Mouse (Mus musculus) forebrain, embryonic 14.5 days (tissue): Measurements from ENCODE around the gene Il12rb1. TPM values are rescaled to one million over a fixed set of nuclear protein-coding genes. Genes with fewer than 3 reads are reported as not detected.

Experiments
- ATAC-seq: fragments of 200-750 bp; cut with Nextera tagmentation; 2 replicates; pipeline ENCODE4 v1.8.0; 2017; ENCODE audit warnings: mild to moderate bottlenecking, moderate library complexity
- DNase-seq: peaks from one replicate; pipeline ENCODE4 v3.0.0-alpha.2; 2015; ENCODE audit warnings: low spot score
- H3K27ac ChIP-seq: fragments of 300-500 bp; sonication (generic); 2 replicates; pipeline ENCODE4 v1.5.1; 2014; ENCODE audit warnings: low read depth, mild to moderate bottlenecking, control low read depth, low read length, moderate library complexity
- H3K27me3 ChIP-seq: fragments of 300-500 bp; sonication (generic); replicated peaks from 2 replicates; pipeline ENCODE4 v1.6.1; 2014; ENCODE audit warnings: low read length, control low read depth, mixed read lengths; ENCODE audit not compliant: control insufficient read depth, insufficient read depth
- H3K36me3 ChIP-seq: fragments of 300-500 bp; sonication (generic); 2 replicates; pipeline ENCODE4 v1.6.1; 2014; ENCODE audit warnings: low read length, control low read depth; ENCODE audit not compliant: control insufficient read depth, insufficient read depth
- H3K4me1 ChIP-seq: fragments of 300-500 bp; sonication (generic); 2 replicates; pipeline ENCODE4 v1.6.1; 2014; ENCODE audit warnings: antibody characterized with exemption, low read length, control low read depth; ENCODE audit not compliant: control insufficient read depth, insufficient read depth
- H3K4me2 ChIP-seq: fragments of 300-500 bp; sonication (generic); 2 replicates; pipeline ENCODE4 v1.6.1; 2014; ENCODE audit warnings: mild to moderate bottlenecking, control low read depth, low read length
- H3K4me3 ChIP-seq: fragments of 300-500 bp; sonication (generic); 2 replicates; pipeline ENCODE4 v1.5.1; 2014; ENCODE audit warnings: low read depth, low read length, control low read depth
- H3K9ac ChIP-seq: fragments of 300-500 bp; sonication (generic); 2 replicates; pipeline ENCODE4 v1.6.1; 2014; ENCODE audit warnings: mild to moderate bottlenecking, low read length, control low read depth, moderate library complexity
- H3K9me3 ChIP-seq: fragments of 300-500 bp; sonication (generic); replicated peaks from 2 replicates; pipeline ENCODE4 v1.6.1; 2016; ENCODE audit warnings: low read length, control low read depth, mixed read lengths; ENCODE audit not compliant: control insufficient read depth
- WGBS: fragments of 180-500 bp; shearing (Covaris S2); extraction: QIAGEN DNeasy Blood & Tissue Kit; methylation state at CpG from one replicate; pipeline ENCODE4 v1.1.7; 2014; 5-methylcytosine and 5-hydroxymethylcytosine counted together
- polyA plus RNA-seq: library from polyadenylated mRNA; unstranded; fragments of >200 nt; fragmentation: Nextera tagmentation; extraction: Ambion mirVana; gene quantifications from 2 replicates; pipeline ENCODE4 v1.2.1, GENCODE M21; 2014

Gene Il12rb1
- polyA plus RNA-seq = 0.22 TPM in 1 of 2 replicates, not detected in the other

- Histone ChIP-seq H3K27me3 (peaks cover 9% of the 10 kb centered on the region), H3K9ac (no peak within 1 kb of the TSS), H3K4me1 (peaks cover 11% of the 10 kb centered on the region), H3K9me3 (no peaks in the 10 kb centered on the region), H3K36me3 (no peaks in the 10 kb centered on the region), H3K4me2 (no peak within 1 kb of the TSS), H3K4me3 (no peak within 1 kb of the TSS), H3K27ac (no peak within 1 kb of the TSS)
- DNase-seq = no peak
- WGBS = 67% methylated on average over 5 of the region's 5 CpGs
- no peak for ATAC-seq
These were observed at the start of gene Il12rb1 for GRCm38 (mm10) chr8:70808239-70808638. Gene Il12rb1, plus strand, starts transcription at chr8:70808449.

DNA sequence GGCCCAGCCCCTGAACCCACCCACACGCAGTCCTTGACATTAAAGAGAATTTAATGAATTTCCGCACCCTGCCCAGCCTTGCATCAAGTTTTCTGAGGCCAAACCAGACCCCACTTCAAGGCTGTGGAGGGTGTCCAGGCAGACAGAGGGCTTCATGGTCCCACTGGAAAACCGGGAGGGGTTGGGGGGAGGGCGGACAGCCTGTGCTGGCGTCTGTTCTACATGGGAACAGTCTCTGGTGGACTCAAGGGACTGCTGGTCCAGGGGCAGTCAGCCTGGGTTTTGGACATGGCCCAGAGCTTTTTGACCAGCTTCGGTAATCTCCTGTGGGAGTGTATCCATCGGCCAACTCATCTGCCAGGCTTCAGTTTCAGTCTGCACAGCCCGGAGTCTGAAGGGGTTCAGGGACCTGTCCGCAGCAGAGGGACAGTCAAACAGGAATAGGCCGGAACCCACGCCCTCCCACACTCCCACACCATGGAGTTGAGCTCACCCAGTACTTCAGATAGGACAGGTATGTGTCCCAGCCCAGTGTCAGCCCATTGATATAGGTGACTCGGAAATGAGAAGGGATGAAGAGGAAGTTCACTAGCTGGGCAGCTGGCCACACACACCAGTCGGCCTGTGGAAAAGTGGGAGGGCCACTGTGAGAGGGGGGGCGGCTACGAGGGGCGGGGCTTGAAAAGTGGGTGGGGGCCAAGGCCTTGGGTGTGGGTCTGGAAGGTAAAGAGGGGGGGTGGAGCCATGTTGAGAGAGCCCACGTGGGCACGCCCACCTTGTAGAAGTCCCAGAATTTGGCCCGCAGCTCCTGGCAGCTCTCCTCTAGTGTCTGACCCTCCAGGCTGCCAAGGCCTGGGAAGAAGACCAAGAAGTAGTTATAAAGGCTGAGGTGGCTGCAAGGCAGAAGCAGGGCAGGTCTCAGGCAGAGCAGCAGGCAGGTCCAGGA lies 49.4 kb upstream of the Il12rb1 start:
- Histone ChIP-seq H3K9me3 (no peaks in the 10 kb centered on the region), H3K4me3 (no peak overlapping the region), H3K4me2 (0 out of 2 replicates have a peak overlapping the region, but pooled peaks have one; percentile 100), H3K36me3 (peaks cover 27% of the 10 kb centered on the region), H3K9ac (0 out of 2 replicates have a peak overlapping the region, but pooled peaks have one; percentile 13), H3K27me3 (no peaks in the 10 kb centered on the region), H3K4me1 (peaks cover 24% of the 10 kb centered on the region), H3K27ac (peak overlapping the region; percentile 65)
- WGBS = 69% methylated on average over 18 of the region's 19 CpGs
- DNase-seq (no peak), ATAC-seq (no peak)

- Histone ChIP-seq H3K9ac (peak overlapping the region; percentile 83), H3K36me3 (peaks cover 31% of the 10 kb centered on the region), H3K27ac (peak overlapping the region; percentile 84), H3K4me2 (peak overlapping the region; percentile 100), H3K9me3 (no peaks in the 10 kb centered on the region), H3K4me1 (peaks cover 21% of the 10 kb centered on the region), H3K4me3 (peak overlapping the region; percentile 71), H3K27me3 (no peaks in the 10 kb centered on the region)
- DNase-seq (no peak), ATAC-seq (no peak; the same call in 1 of the 2 replicates)
- WGBS = 1% methylated on average over 19 of the region's 22 CpGs
These were observed 47.9 kb upstream of the Il12rb1 start for GRCm38 (mm10) chr8:70760350-70760749.

DNA sequence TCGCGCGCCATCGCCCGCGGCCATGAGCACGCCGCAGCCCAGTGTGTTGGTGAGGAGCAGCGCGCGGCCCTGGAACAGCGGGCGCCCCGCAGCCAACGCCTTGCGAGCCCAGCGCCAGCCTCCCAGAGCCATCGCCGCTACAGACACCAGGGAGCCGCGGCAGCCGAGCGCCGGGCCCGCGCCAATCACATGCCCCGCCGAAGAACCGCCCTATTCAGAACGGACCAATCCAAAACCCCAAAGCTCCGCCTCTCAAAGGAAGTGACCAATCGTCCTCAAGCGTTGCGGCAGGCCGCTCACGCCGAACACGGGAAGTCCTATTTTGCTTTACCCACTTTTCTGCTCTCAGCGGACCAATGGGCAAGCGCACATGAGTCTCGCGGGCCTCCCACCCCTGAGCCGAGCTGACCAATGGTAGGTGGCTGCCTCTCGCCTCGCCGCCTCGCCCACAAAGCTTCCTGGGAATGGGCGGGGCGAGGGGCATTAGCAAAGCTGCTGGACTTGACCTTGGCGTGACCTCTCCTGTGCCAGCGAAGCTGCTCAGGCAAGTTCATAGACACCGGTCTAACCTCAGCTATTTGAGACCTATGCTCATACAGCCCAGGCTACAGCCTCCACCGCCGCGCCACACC lies 47.4 kb upstream of the Il12rb1 start, which contains the start of gene Mpv17l2:
Gene Mpv17l2 (minus strand): TSS at position 172 of the 632 bp plus-strand sequence.
- H3K4me2 ChIP-seq = peak within 1 kb of the TSS; percentile 100
- H3K27me3 ChIP-seq = no peaks in the 10 kb centered on the region
- H3K36me3 ChIP-seq = peaks cover 30% of the 10 kb centered on the region
- H3K27ac ChIP-seq = peak within 1 kb of the TSS; percentile 84
- peaks cover 16% of the 10 kb centered on the region for H3K4me1 ChIP-seq
- H3K9ac ChIP-seq = peak within 1 kb of the TSS; percentile 83
- DNase-seq (peak; percentile 99), ATAC-seq (peak; percentile 96)
- peak within 1 kb of the TSS; percentile 71 for H3K4me3 ChIP-seq
- H3K9me3 ChIP-seq = no peaks in the 10 kb centered on the region
- under 1% methylated on average over 54 of the region's 55 CpGs for WGBS

DNA sequence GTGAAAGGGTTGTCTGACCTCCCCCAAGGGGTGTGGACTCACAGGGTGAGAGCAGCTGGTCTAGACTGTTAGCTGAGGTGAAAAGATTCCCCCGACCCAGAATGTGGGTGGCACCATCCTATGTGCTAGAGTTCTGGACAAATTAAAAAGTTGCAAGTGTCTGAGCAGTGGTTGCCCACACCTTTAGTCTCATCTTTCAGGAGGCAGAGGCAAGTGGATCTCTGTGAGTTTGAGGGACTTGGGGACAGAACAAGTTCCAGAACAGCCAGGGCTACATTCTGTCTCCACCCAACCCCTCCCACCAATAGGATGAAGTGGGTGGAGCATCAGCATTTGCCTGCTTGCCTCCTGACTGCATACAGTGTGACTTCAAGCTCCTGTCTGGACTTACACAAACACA lies 46.1 kb upstream of the Il12rb1 start:
- no peak overlapping the region for H3K27ac ChIP-seq
- no peak overlapping the region for H3K9ac ChIP-seq
- DNase-seq (no peak), ATAC-seq (no peak)
- H3K27me3 ChIP-seq = no peaks in the 10 kb centered on the region
- no peak overlapping the region for H3K4me3 ChIP-seq
- 69% methylated on average over 1 of the region's 1 CpGs for WGBS
- no peaks in the 10 kb centered on the region for H3K9me3 ChIP-seq
- H3K4me1 ChIP-seq = peaks cover 22% of the 10 kb centered on the region
- H3K36me3 ChIP-seq = peaks cover 21% of the 10 kb centered on the region
- H3K4me2 ChIP-seq = no peak overlapping the region

DNA sequence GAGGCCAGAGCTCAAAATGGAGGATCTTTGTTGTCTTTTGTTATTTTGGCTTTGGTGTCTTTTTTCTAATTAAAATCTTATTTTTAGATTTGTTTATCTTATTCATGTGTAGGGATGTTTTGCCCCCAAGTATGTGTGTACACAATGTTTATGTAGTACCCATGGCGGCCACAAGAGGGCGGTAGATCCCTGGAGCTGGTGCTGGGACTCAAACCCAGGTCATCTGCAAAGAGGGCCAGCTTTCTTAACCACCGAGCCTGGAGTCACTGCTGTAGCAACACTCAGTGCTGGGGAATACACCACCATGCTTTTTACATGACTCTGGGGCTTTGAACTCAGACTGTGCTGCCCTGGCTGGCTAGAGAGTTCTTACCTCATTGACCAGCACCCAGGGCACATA lies 44.9 kb upstream of the Il12rb1 start:
- no peak overlapping the region for H3K4me3 ChIP-seq
- H3K4me2 ChIP-seq = no peak overlapping the region
- WGBS = 3% methylated on average over 3 of the region's 3 CpGs
- H3K27ac ChIP-seq = no peak overlapping the region
- no peak for DNase-seq
- no peak for ATAC-seq
- peaks cover 19% of the 10 kb centered on the region for H3K4me1 ChIP-seq
- H3K9me3 ChIP-seq = no peaks in the 10 kb centered on the region
- no peaks in the 10 kb centered on the region for H3K27me3 ChIP-seq
- peaks cover 20% of the 10 kb centered on the region for H3K36me3 ChIP-seq
- H3K9ac ChIP-seq = no peak overlapping the region

DNA sequence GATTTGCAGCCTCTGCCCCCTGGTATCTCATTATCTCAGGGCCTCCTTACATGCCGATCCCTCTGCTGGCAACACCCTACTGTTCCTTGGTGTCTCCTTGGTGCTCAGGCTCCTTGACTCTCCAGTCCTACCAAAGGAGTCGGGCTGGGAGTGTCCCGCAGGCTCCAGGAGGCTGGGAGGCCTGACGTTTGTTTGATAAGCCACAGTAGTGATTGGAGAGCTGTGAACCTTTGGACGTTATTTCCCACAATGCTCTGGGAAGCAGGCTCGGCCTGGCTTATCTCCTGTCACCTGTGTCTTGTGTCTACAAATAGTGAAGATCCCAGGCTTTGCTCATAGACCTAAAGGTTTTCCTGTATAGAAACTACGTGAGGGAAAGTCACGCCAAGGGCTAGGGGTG lies 44.2 kb upstream of the Il12rb1 start:
- Histone ChIP-seq H3K27ac (no peak overlapping the region), H3K4me1 (peaks cover 19% of the 10 kb centered on the region), H3K9me3 (no peaks in the 10 kb centered on the region), H3K4me3 (no peak overlapping the region), H3K27me3 (no peaks in the 10 kb centered on the region), H3K36me3 (peaks cover 25% of the 10 kb centered on the region), H3K9ac (no peak overlapping the region), H3K4me2 (no peak overlapping the region)
- ATAC-seq = no peak
- no peak for DNase-seq
- 83% methylated on average over 8 of the region's 8 CpGs for WGBS

DNA sequence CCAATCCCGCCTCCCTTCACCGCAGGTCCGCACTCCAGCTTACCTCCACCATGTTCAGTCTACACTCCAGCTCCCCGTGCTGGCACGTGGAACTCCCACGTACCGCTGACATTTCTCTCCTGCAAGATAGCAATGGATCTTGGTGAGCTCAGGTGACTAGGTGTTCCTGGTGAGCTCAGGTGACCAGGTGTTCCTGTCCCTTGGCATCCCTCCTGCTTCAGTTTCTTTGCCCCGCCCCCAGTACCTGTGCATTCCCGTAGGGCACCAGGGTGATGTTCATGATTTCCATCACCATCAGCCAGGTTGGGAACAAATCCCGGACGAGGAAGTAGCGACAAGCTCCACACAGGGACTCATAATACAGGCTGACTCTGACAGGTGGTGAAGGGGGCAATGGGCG lies 43.6 kb upstream of the Il12rb1 start:
- ATAC-seq (no peak), DNase-seq (no peak)
- WGBS = 97% methylated on average over 13 of the region's 13 CpGs
- H3K4me2 ChIP-seq = no peak overlapping the region
- H3K36me3 ChIP-seq = peaks cover 31% of the 10 kb centered on the region
- no peak overlapping the region for H3K4me3 ChIP-seq
- H3K27me3 ChIP-seq = no peaks in the 10 kb centered on the region
- no peak overlapping the region for H3K9ac ChIP-seq
- H3K27ac ChIP-seq = no peak overlapping the region
- peaks cover 15% of the 10 kb centered on the region for H3K4me1 ChIP-seq
- H3K9me3 ChIP-seq = no peaks in the 10 kb centered on the region
